Mouse (Mus musculus) kidney, adult 8-10 months (tissue): ENCODE results near the gene Eepd1.

Experiments
- DNase-seq, 2 experiments: peaks; one replicate each; pipeline ENCODE4 v3.0.0; 2022

Eepd1 gene

DNA sequence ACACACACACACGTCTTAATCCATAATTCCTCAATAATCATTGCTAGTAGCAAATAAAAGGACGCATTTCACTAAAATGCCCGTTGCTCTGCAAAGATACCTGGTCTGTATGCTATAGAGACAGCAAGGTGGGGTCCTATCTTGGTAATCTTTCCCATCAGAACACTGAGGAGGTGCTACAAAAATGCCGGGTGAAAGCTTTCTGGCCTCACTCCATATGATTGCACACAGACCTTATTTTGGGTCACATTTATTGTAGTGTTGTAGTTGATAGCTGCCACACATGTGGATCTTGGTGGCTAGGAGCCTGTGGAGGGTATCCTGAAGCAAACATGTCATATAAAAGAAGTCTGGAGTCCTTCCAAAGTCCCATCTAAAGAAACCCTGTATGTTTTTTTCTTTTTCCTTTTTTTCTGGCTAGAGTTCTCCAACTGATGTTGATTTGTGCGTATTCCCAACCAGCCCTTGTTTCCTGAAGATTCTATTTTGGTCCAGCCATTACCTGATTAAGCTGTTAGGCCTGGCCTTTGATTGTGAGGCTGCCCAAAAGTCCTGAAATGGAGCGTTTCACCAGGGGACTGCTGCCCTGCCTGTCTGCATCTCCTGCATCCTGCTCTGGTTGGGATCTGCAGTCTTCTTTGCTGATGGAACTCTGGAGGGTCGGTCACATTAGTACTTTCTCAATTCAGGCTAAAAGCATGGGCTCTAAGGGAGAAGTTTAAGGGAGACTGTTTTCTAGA, 8.0 kb downstream of the Eepd1 start:
- DNase-seq = no peak

DNA sequence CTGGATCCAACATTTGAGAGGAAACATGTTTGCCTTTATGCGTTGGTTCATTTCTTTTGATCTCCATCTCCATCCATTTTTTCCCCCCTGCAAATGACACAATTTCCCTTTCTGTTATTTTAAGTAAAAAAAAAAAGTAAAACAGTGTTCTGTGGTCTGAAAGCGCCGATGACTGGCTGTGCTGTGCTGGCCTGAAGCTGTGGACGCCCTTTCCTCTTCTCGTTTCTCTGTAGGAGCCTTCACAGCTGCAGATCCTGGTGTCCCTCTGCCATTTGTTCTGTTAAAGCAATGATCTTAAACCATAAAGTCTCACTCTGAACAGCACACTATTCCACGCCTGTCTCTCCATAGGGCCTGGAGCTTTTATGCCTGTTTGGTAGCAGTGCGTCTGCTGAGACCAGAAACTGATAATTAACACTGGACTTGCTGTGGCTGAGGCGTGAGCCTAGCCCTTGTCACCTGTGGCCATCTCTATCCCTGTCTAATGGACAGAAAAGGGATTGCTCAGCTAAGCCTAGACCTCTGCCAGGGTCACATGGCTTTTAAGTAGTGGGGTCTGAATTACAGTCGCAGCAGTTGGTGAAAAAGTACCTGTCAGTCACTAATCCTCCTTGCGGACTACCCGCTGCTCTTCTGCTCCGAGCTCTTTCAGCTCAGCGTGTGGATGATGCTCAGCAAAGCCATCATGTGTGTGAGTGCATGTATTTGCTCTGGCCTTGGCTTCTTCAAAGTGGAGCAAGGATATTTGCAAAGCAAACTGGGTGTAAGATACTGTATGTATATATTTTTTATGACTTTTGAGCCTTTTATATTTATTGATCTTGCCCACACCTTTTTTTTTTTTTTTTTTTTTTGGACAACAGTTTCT, 9.2 kb downstream of the Eepd1 start:
- DNase-seq = no peak

DNA sequence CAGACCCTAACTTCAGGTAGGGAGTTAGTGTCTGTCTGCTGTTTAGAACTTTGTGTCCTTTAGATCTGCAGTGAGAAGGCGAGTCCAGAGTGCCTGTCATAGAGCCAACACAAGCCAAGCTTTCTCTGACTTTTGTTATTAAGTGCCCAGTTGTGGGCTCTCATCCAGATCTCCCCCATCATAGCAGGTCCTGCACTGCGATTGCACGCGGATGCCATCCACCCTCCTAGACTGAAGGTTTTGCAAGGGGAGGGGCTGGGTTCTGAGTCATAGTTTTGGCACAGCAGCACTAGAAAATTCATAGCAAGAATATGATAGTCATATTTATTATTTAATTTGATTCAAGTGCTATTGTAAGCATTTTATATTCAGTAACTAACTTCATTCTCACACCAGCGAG, 12.6 kb downstream of the Eepd1 start:
- no peak for DNase-seq

DNA sequence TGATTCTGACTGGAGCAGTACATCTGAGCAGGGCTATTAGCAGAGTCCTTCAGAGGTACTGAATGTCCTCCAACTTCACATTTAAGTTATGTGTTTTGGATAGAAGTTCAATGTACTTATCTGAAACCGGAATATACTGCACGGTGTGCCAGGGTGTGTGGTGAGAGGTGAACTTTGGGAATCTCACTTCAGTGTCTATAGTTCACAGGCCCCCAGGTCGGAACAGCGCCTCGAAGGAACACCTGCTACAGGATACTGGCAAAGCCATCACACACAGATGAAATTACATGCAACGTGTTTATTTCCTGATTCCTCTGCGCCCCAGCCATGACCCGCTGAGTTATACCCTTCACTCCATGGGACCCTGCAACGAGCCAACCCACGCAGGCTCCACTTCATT, 14.3 kb downstream of the Eepd1 start:
- no peak for DNase-seq

DNA sequence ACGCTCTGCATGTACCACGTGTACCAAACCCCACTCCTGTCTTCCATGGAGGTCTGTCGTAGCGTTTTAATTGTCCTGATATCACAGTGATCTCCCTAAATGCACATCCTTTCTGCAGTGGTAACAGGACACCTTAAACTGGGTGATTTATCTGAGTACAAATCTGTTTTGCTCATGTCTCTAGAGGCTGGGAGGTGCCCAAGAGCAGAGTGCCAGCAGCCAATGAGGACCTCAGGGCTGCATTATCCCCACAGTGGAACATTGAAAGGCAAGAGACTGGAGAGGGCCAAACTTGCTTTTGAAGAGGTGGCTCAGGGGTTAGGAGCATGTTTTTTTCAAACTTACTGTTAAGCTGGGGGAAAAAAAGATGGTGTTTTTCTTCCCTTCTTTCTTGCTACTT, 14.8 kb downstream of the Eepd1 start:
- no peak for DNase-seq

DNA sequence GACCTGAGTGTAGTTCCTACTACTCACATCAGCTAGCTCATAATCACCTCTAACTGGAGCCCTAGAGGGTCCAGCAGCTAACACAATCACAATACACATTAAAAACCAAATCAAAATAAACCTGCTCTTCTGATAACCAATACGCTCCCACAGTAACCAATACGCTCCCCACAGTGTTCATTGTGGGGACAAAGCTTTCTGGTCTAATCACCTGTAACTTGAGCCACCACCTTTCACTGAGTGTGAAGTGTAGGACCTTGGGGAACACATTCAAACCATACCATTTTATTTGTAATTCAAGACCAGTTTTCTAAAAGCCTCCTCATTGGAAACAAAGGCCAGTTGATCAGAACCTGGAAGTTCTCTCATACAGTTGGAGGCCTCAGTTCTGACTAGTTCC, 15.4 kb downstream of the Eepd1 start:
- no peak for DNase-seq

DNA sequence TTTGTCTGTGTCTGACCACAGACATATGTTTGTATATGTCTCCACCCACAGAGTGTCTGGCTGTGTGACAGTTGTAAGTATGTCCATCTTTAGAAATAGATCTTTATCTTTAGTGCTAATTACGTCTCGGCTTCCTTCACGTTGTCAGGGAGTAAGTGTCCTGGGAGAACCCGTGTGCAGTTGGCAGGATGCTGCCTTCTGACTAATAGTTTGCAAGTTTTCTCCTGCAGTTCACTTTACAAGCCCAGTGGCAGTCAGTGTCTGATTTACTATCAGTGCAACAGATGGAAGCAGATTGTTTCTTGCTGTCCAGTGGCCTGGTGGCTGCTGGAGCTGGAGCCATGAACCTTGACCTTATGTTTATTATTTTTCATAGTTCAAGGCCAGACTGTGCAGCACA, 17.4 kb downstream of the Eepd1 start:
- DNase-seq = peak in 1 of 2 experiments; percentile 39

DNA sequence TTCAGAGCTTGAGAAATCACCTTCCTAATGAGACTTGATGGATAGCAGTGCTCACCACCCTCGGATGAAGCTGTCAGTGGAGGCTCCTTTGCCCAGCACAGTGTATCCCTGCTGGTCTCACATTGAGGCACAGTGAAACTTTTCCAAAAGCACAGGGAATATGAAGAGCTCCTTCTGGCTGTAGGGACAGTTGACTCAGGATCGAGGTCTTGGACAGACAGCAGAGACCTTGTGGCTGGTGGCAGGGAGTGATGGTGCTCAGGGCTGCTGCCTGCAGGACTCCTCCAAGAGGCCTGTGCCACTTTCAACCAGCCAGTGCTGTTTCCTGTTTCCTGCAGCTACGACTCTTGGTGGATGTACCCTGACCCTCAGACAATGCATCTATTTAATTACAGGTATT, 18.0 kb downstream of the Eepd1 start:
- DNase-seq = no peak

DNA sequence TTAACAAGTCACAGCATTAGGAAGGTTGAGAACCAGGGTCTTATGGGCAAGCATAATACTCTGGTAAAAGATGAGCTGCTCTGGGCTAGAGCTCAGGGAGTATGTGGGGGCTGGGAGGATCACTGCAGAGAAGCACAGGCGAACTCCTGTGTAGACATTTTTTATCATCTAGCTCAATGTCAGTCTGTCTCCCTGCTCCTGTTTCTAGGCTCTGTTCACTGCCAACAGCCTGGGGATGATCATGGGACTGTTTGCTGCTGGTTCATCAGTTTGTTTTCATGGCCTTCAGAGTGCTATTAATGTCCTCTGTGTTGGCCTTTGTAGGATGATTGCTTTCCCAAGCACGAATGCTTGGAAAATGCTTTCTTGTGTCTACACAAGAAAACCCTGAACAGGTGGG, 18.7 kb downstream of the Eepd1 start:
- no peak for DNase-seq

DNA sequence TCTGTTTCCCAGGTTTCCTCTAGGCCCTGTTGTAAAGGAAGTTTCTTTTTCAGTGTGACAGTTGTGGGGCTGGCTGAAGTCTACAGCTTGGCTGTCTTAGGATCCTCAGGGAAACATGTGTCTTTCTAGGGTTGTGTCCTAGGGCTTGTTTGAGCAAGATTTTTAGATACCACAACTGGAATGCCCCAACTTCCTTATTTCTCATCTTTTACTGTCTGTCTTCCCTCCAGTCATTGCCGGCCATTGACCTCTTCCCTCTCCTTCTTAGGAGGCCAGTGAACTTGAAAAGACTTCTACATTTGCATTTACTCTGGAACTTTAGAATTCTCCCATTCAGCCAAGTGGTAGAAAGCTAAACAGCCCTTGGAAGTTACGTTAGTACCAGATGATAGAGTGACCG, 27.5 kb downstream of the Eepd1 start:
- no peak for DNase-seq

DNA sequence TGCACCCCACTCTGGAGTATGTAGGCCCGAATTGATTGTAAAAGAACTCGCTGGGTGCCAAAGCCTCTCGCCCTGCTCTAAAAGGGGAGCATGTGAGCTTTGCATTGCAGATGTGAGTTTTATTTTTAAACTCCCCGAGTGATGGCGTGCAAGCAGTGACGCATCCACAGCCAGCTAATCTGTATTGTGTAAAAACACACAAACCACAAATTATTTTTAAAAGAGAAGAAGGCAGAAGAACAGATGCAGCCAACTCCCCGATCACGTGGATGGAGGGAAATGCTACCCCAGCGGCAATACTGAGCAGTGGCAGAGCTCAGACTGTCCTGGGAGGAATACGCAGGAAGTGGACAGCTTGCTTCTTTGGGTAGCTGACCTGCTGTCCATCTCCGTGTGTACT, 29.2 kb downstream of the Eepd1 start:
- no peak for DNase-seq

DNA sequence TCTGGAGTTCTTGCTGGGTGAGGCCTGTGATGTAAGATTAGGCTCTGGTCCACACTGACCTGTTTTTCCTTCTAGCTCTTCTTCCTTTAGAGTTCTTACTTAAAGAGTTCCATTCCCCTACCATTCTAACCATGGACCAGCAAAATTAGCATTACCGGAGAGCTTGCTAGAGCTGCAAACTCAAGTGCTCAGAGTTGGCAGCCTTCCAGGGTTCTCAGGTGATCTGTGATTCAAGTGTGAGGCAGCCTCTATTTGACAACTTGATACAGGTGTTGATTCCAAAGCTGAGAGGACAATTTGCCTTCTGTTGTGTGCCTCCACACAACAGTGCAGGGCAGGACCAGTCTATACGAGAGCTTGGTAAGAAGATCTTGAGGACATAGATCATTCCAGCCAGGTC, 31.7 kb downstream of the Eepd1 start:
- DNase-seq = peak in 1 of 2 experiments; percentile 22

DNA sequence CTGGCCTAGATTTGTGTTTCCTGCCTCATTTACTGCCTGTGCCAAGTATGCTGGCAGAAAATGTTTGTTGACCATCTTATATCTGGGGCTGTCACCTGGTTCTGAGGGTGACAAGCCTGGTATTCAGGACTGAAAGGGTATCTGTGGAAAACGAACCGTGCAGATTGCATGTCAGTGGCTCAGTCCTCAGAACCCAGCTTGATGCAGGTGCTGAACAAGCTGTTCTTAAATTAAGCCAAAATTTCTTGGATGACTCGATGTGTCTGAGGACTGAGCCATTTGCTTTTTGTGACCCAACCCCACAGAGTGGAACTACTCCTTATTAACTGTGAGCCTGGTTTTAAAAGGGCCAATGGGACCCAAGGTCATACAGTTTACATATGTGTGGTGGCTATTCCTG, 32.2 kb downstream of the Eepd1 start:
- no peak for DNase-seq

DNA sequence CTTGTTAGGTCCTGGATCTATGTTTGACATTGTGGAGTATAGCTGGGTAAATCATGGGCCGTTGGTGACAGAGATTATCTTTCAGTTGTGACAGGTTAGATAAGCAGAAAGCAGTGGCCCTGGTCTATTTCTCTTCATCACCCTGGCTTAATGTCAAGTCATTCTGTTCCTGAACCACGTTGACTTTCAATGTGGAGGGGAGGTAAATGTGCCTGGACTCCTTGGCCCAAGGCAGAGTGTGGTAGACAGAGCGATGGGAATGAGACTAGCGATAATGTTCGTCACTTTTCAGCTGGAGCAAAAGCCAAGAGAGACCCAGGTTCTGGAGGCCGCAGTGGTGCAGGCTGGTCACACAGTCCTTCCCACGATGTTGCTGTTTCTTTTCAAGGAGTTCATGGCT, 35.3 kb downstream of the Eepd1 start:
- no peak for DNase-seq

DNA sequence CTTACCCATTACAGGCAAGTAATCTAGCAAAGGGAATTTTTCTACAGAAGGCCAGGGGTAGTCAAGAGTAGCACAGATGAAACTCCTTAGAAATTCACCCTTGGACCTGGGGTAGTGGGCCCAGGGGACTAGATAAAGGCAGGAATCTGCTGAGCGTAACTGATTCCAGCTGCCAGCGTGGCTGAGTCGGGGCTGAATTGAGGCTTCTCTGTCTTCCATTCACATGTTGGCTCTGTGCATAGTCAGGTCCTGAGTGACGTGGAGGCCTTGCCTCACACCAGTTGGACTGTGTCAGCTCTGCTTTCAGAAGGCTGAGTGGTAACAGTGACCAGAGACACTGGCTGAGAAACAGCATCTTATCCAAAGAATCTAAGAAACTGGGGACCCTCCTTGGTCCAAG, 36.6 kb downstream of the Eepd1 start:
- no peak for DNase-seq

DNA sequence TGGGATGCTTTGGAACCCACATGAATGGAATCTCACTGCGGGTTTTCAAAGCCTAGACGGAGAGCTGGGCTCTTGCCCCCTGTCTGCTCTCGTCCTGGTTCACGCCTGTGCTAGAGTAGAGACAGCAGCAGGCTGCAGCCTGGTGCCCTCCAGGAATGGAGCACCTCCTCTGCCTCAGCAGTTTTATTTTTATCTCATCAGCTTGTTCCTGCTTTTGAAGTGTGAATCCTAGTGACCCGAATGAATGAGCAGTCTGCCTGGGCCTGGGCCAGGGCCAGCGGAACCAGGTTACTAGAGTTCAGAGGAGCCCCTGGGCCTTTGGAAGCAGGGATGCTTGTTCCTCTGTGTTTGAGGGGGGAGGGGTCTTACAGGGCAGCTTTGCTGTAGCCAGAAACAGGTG, 37.8 kb downstream of the Eepd1 start:
- DNase-seq = peak in 1 of 2 experiments; percentile 6

DNA sequence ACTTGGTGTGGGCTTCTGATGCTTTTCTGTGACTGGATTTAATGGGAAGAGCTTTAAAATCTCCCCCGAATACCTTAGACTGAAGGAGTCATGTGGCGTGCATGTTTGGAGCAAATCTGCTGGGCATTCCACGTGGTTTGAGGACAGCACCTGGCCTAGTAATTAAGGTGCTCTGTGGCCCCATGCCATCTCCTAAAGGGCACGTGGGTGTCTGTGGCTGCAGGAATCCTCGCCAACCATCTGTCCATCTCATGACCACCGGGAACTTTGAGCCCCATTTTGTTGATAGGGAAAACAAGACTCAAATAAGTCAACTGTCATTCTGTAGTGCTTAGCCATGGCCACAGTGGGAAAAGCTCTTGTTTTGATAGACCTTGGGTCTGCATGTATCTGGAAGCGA, 39.5 kb downstream of the Eepd1 start:
- DNase-seq = no peak

DNA sequence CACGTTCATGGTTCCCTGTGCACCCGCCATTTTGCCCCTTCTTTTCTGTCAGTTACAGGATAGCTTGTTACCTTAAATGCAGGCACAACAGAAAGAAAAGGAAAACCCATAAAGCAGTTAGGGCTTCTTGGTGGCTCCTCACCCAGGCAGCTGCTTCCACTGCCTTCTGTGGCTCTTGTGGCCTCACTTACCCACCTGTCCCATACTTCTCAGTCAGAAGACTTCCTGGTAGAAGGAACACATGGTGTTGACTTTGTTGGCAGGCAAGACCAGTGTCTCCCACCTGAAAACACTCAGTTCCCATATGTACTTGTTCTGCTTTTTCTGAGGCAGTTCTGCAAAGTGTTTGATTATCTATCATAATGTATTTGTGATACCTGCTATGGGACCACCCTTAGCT, 40.5 kb downstream of the Eepd1 start:
- DNase-seq = no peak

DNA sequence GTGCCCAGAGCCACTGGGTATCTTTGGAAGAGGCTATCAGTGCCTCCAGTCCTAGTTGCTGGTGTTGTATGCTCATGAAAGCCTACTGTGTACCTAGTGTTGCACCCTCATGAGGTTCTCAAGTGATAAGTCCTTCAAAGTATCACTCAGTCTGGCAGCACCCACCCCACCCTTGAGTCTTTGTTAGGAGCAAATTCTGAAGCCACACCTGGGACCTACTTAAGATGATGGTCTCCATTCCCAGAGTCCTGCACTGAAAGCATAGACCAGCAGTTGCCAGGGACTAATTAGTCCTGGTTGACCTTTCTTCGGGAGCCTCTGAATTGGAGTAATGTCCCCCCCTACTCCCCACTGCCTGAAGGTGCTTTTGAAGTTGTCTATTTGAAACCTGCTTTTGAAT, 45.2 kb downstream of the Eepd1 start:
- no peak for DNase-seq

DNA sequence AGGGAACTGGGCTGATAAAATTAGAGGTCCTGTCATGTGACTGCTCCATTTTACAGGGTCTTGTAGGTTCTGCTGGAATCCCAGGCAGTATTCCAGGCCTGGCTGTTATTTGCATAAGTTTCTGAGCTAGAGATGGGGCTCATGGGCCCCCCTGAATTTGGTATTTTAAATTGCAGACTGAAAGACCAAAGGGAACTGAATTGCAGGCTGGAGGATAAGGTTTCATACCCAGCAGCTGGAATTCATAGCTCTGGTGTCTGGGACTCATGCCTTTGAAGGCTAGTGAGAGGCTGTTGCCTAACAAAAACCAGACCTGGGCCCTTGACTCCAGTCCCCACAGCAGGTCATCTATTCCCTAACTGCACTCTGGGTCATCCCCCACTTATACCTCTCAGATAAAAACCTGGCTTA, 45.6 kb downstream of the Eepd1 start:
- DNase-seq = no peak

DNA sequence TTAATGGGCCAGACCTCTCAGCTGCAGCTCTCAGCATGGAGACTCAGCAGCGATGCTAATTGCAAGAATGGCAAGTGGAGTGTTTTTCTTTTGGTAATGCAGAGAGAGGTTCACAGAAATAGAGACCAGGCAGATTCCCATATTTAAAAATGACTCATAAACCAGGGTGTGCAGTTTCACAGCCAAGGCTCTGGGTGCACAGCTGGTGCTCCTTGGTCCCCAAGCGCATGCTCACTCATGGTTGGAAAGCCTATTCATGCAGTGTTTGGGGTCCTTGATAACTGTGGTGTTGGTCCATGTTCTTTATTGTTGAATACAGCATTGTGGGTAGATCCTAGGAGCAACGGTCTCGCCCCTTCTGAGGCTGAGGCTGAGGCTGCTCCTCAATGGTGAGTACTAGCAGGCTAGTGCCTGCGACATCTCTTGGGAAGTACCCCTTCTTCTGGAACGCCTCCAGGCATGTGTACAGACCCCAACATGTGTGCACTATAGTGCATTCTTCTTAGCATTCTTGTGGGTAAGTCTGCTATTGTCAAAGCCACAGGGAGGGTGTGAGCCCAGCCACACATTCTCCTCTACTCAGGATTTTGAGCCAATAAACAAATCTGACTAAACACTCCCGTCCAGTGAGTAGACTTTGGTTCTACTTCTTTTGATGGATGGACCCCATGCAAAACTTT, 46.2 kb downstream of the Eepd1 start:
- no peak for DNase-seq

DNA sequence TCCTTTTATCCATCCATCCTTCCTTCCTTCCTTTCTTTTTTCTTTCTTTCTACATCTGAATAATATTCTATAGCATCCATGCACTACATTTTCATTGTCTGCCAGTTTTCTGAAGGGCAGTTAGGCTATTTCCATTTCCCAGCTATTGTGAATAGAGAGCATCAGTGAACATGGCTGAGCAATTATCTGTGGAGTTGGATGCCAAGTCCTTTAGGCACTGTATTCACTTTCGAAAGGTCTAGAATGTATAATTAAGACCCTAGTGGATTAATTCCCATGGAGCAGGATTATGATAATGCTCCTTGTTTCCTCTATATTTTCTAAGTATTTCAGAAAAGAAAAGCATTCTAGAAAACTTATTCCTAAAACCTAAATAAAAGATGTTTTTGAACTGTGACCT, 50.3 kb downstream of the Eepd1 start:
- DNase-seq = no peak

DNA sequence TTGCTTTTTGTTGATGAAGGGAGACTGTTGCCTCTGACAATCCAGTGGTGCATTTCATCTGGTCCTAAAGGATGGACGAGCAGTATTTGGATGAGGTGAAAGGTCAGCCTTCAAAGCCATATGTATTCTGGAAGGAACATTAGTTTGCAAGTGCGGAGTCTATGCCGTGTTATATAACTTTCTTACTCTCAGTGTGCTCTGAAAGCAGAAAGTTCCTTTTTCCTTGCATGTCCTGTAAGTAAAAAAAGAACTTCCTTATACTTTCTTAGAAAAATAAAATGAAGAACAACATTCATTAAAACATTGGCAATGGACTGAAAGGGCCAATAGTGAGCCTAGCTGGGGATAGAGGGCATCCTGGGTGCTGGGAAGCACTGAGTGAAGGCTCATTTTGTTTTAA, 50.8 kb downstream of the Eepd1 start:
- no peak for DNase-seq

DNA sequence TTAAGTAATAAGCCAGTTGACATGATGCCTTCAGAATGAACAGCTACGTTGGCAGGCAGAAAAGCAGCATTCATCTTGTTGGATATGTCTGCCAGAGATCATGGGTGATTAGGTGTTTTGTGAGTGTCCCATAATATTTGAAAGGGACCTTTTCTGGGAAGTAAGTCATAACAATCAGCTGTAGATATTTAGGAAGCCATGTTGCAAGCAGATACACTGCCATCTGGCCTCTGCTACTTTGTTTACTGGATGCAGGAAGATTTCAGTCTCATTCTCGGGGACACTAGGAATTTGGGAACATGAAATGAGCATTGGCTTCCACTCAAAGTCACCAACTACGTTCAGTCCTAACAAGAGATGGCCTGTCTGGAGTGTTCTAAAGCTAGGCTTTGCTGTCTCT, 54.1 kb downstream of the Eepd1 start:
- DNase-seq = no peak
